Mouse (Mus musculus) CH12.LX (cell line): ENCODE measurements around the gene A2ml1.

Experiments
- CTCF ChIP-seq, 2 experiments: IDR thresholded peaks in 1 of 2; conservative IDR thresholded peaks in 1 of 2; 2 replicates each; pipeline ENCODE4 v1.5.1; 2011 to 2012; ENCODE audit warnings: low read depth in 2 of 2, low read length in 2 of 2, improper control_type of control experiment in 1 of 2, inconsistent platforms in 1 of 2, mild to moderate bottlenecking in 1 of 2, moderate library complexity in 1 of 2
- EP300 ChIP-seq: IDR thresholded peaks from 2 replicates; pipeline ENCODE4 v1.6.1; 2011; ENCODE audit warnings: low read length, improper control_type of control experiment
- MAX ChIP-seq: IDR thresholded peaks from 2 replicates; pipeline ENCODE4 v1.6.1; 2011; ENCODE audit warnings: low read length, improper control_type of control experiment
- PAX5 ChIP-seq: IDR thresholded peaks from 2 replicates; pipeline ENCODE4 v1.6.1; 2012; ENCODE audit warnings: low read length, inconsistent platforms, mixed read lengths
- POLR2A ChIP-seq: IDR thresholded peaks from 2 replicates; pipeline ENCODE4 v1.6.1; 2011; ENCODE audit warnings: low read depth, mild to moderate bottlenecking, improper control_type of control experiment, low read length
- SMC3 ChIP-seq: IDR thresholded peaks from 2 replicates; pipeline ENCODE4 v1.6.1; 2011; ENCODE audit warnings: low read depth, low read length, improper control_type of control experiment
- UBTF ChIP-seq: IDR thresholded peaks from 2 replicates; pipeline ENCODE4 v1.6.1; 2012; ENCODE audit warnings: low read depth, mild to moderate bottlenecking, inconsistent platforms, low read length, improper control_type of control experiment, moderate library complexity
- USF1 ChIP-seq: IDR thresholded peaks from 2 replicates; pipeline ENCODE4 v1.6.1; 2014; ENCODE audit warnings: low read depth, mild to moderate bottlenecking, inconsistent platforms, low read length, improper control_type of control experiment

GRCm38 (mm10) chr6:128598256-128599047, 17.0 kb upstream of the A2ml1 start:
- TF ChIP-seq CTCF (conservative IDR thresholded peaks at IDR 0.05 in 1 of 2, IDR thresholded peaks at IDR 0.05 in 1 of 2; ENCODE audit: low read depth in 2 of 2, low read length in 2 of 2) (no peak), PAX5 (no peak), UBTF (no peak), EP300 (no peak), MAX (no peak), POLR2A (no peak), SMC3 (no peak), USF1 (no peak)
